Comparison of ENCODE assay signal across 15 mouse cellular contexts in genomic region chr14:121735678-121736077, GRCm38 (mm10).
DNase-seq lines count a peak whose midpoint lies in the region; ATAC-seq and TF ChIP-seq lines count a peak whose summit lies in the region.
"Had no signal": no experiment of that assay in that cellular context is flagged by ENCODE, and none has a peak within 500 bp of the region (broad histone marks: within the 10 kb centered on the region; RNA-seq: fewer than 3 reads in every experiment).

No protein-coding gene starts in this region.

- H3K4me1 ChIP-seq in forebrain, embryonic 16.5 days (replicated peaks; ENCODE audit: control insufficient read depth, insufficient read depth, low read length), result peaks cover 15% of the 10 kb centered on the region
- peaks cover 3% of the 10 kb centered on the region; the same call in 1 of the 2 replicates for H3K4me1 ChIP-seq in forebrain, embryonic 11.5 days (replicated peaks; ENCODE audit: control insufficient read depth, insufficient read depth, low read length)
- peaks cover 3% of the 10 kb centered on the region; the same call in 1 of the 2 replicates for H3K4me1 ChIP-seq in liver, postnatal 0 days (ENCODE audit: insufficient read depth)
- H3K4me1 ChIP-seq in liver, embryonic 12.5 days, result peaks cover 18% of the 10 kb centered on the region
- peaks cover 52% of the 10 kb centered on the region for H3K4me1 ChIP-seq in E14TG2a.4 (replicated peaks; ENCODE audit: low read depth, low read length)
- peaks cover 21% of the 10 kb centered on the region for H3K4me1 ChIP-seq in cortical plate, adult 2 months (ENCODE audit: control insufficient read depth, insufficient read depth, low read length)
- H3K4me1 ChIP-seq in heart, embryonic 10.5 days, result peaks cover 30% of the 10 kb centered on the region

- H3K9ac ChIP-seq in forebrain, embryonic 16.5 days (replicated peaks; ENCODE audit: low read depth, low read length), result no peak overlapping the region
- no peak overlapping the region for H3K9ac ChIP-seq in forebrain, embryonic 11.5 days (ENCODE audit: low read length)
- no peak overlapping the region for H3K9ac ChIP-seq in liver, postnatal 0 days (replicated peaks)
- H3K9ac ChIP-seq in liver, embryonic 12.5 days, result no peak overlapping the region
- H3K9ac ChIP-seq: limb, embryonic 13.5 days; midbrain, embryonic 12.5 days; stomach, embryonic 15.5 days had no signal

- H3K4me2 ChIP-seq in forebrain, embryonic 16.5 days (ENCODE audit: low read length), result peak overlapping the region; percentile 7; the same call in 1 of the 2 replicates
- H3K4me2 ChIP-seq in forebrain, embryonic 11.5 days (ENCODE audit: low read depth, low read length, severe bottlenecking), result no peak overlapping the region
- no peak overlapping the region for H3K4me2 ChIP-seq in liver, postnatal 0 days (ENCODE audit: low read depth, low read length)
- no peak overlapping the region for H3K4me2 ChIP-seq in liver, embryonic 12.5 days
- H3K4me2 ChIP-seq: limb, embryonic 13.5 days; midbrain, embryonic 12.5 days; stomach, embryonic 15.5 days had no signal

- no peaks in the 10 kb centered on the region for H3K27me3 ChIP-seq in forebrain, embryonic 16.5 days (replicated peaks; ENCODE audit: control insufficient read depth, insufficient read depth, low read length)
- no peaks in the 10 kb centered on the region; the same call in 1 of the 2 replicates for H3K27me3 ChIP-seq in forebrain, embryonic 11.5 days (ENCODE audit: control insufficient read depth, insufficient read depth, low read length)
- H3K27me3 ChIP-seq in liver, postnatal 0 days (ENCODE audit: insufficient read depth, low read length), result no peaks in the 10 kb centered on the region
- H3K27me3 ChIP-seq in liver, embryonic 12.5 days (replicated peaks), result no peaks in the 10 kb centered on the region
- H3K27me3 ChIP-seq in E14TG2a.4 (ENCODE audit: insufficient read depth, low read length), result no peaks in the 10 kb centered on the region
- H3K27me3 ChIP-seq in heart, embryonic 10.5 days (ENCODE audit: insufficient read depth, poor library complexity, severe bottlenecking), result no peaks in the 10 kb centered on the region
- H3K27me3 ChIP-seq: stomach, embryonic 15.5 days had no signal

- ATAC-seq in forebrain, embryonic 16.5 days, result no peak
- ATAC-seq in forebrain, embryonic 11.5 days (replicated peaks; ENCODE audit: low FRiP score), result no peak
- no peak for ATAC-seq in liver, postnatal 0 days
- ATAC-seq in liver, embryonic 12.5 days, result no peak
- ATAC-seq: inflammation-experienced regulatory T-cells, adult 6 months had no signal

- H3K27ac ChIP-seq in forebrain, embryonic 16.5 days (ENCODE audit: low read length), result no peak overlapping the region
- no peak overlapping the region for H3K27ac ChIP-seq in forebrain, embryonic 11.5 days (ENCODE audit: low read depth, low read length)
- no peak overlapping the region for H3K27ac ChIP-seq in liver, postnatal 0 days (ENCODE audit: low read depth)
- no peak overlapping the region for H3K27ac ChIP-seq in liver, embryonic 12.5 days
- H3K27ac ChIP-seq in cortical plate, adult 2 months (ENCODE audit: insufficient read depth, low read length), result no peak overlapping the region
- H3K27ac ChIP-seq in heart, embryonic 10.5 days, result no peak overlapping the region
- H3K27ac ChIP-seq: forebrain, embryonic 10.5 days; limb, embryonic 13.5 days; midbrain, embryonic 12.5 days; stomach, embryonic 15.5 days had no signal

- H3K36me3 ChIP-seq in forebrain, embryonic 16.5 days (ENCODE audit: control insufficient read depth, insufficient read depth), result no peaks in the 10 kb centered on the region
- H3K36me3 ChIP-seq in forebrain, embryonic 11.5 days (ENCODE audit: control insufficient read depth, insufficient read depth, low read length), result no peaks in the 10 kb centered on the region
- no peaks in the 10 kb centered on the region for H3K36me3 ChIP-seq in liver, postnatal 0 days (replicated peaks; ENCODE audit: insufficient read depth, low read length)
- H3K36me3 ChIP-seq in liver, embryonic 12.5 days, result no peaks in the 10 kb centered on the region
- H3K36me3 ChIP-seq in E14TG2a.4 (ENCODE audit: insufficient read depth, low read length), result no peaks in the 10 kb centered on the region
- H3K36me3 ChIP-seq in heart, embryonic 10.5 days, result no peaks in the 10 kb centered on the region
- H3K36me3 ChIP-seq: forebrain, embryonic 10.5 days; limb, embryonic 13.5 days; midbrain, embryonic 12.5 days; stomach, embryonic 15.5 days had no signal

- TF ChIP-seq EP300 in liver, postnatal 0 days (IDR thresholded peaks at IDR 0.05; ENCODE audit: low read depth), result no peak

- TF ChIP-seq POLR2A in cortical plate, adult 2 months (IDR thresholded peaks at IDR 0.05; ENCODE audit: extremely low read depth, insufficient read depth, low read length), result no peak

- TF ChIP-seq CTCF in liver, postnatal 0 days (IDR thresholded peaks at IDR 0.05; ENCODE audit: low read depth), result peak; percentile 61
- peak; percentile 69 for TF ChIP-seq CTCF in E14TG2a.4 (conservative IDR thresholded peaks at IDR 0.05; ENCODE audit: low read length)
- peak; percentile 43; the same call in 1 of the 2 replicates for TF ChIP-seq CTCF in cortical plate, adult 2 months (IDR thresholded peaks at IDR 0.05; ENCODE audit: extremely low read depth, insufficient read depth, low read length)

- H3K4me3 ChIP-seq in forebrain, embryonic 16.5 days (replicated peaks; ENCODE audit: low read length), result no peak overlapping the region
- H3K4me3 ChIP-seq in forebrain, embryonic 11.5 days (ENCODE audit: low read depth, low read length), result no peak overlapping the region
- H3K4me3 ChIP-seq in liver, postnatal 0 days (ENCODE audit: low read depth, low read length), result no peak overlapping the region
- no peak overlapping the region for H3K4me3 ChIP-seq in liver, embryonic 12.5 days
- H3K4me3 ChIP-seq in E14TG2a.4 (replicated peaks; ENCODE audit: low read length), result no peak overlapping the region
- H3K4me3 ChIP-seq in cortical plate, adult 2 months (ENCODE audit: insufficient read depth, low read length), result no peak overlapping the region
- H3K4me3 ChIP-seq in heart, embryonic 10.5 days, result no peak overlapping the region
- H3K4me3 ChIP-seq: forebrain, embryonic 10.5 days; limb, embryonic 13.5 days; midbrain, embryonic 12.5 days; stomach, embryonic 15.5 days had no signal

- no peaks in the 10 kb centered on the region for H3K9me3 ChIP-seq in forebrain, embryonic 16.5 days (ENCODE audit: control insufficient read depth, low read length)
- H3K9me3 ChIP-seq in forebrain, embryonic 11.5 days (ENCODE audit: control insufficient read depth, low read length), result no peaks in the 10 kb centered on the region
- H3K9me3 ChIP-seq in liver, postnatal 0 days (ENCODE audit: low read length), result no peaks in the 10 kb centered on the region
- no peaks in the 10 kb centered on the region for H3K9me3 ChIP-seq in liver, embryonic 12.5 days (replicated peaks)
- H3K9me3 ChIP-seq in E14TG2a.4 (ENCODE audit: low read length), result no peaks in the 10 kb centered on the region
- no peaks in the 10 kb centered on the region for H3K9me3 ChIP-seq in heart, embryonic 10.5 days
- H3K9me3 ChIP-seq: forebrain, embryonic 10.5 days; limb, embryonic 13.5 days; midbrain, embryonic 12.5 days; stomach, embryonic 15.5 days had no signal

- no peak for DNase-seq in forebrain, embryonic 11.5 days (ENCODE audit: low spot score)
- no peak for DNase-seq in liver, postnatal 0 days
- DNase-seq in heart, embryonic 10.5 days (ENCODE audit: low spot score), result no peak
- no peak for DNase-seq in adrenal gland, adult 8-10 months
- DNase-seq: cerebellum, postnatal 25 days; heart, adult 18-20 months had no signal

- WGBS in forebrain, embryonic 16.5 days, result 65% methylated on average over 7 of the region's 7 CpGs
- 62% methylated on average over 7 of the region's 7 CpGs for WGBS in forebrain, embryonic 11.5 days
- WGBS in liver, postnatal 0 days (ENCODE audit: insufficient replicate concordance), result 66% methylated on average over 7 of the region's 7 CpGs
- WGBS in liver, embryonic 12.5 days (ENCODE audit: insufficient replicate concordance), result 47% methylated on average over 7 of the region's 7 CpGs
- WGBS in heart, embryonic 10.5 days, result 56% methylated on average over 7 of the region's 7 CpGs
